Mouse (Mus musculus) thymus, postnatal 4 days (tissue): ENCODE data around the gene Map4.

Experiments
- DNase-seq: peaks from one replicate; pipeline ENCODE4 v3.0.0; 2021

Gene Map4

GRCm38 (mm10) chr9:109931257-109932171 lies at the start of gene Map4:
TSS of gene Map4 (plus strand) at chr9:109931460.
- peak; percentile 94 for DNase-seq

- no peak for DNase-seq
Observed at GRCm38 (mm10) chr9:109886259-109886658, 45.0 kb upstream of the Map4 start.

- no peak for DNase-seq
Observed at GRCm38 (mm10) chr9:109887321-109887720, 43.9 kb upstream of the Map4 start.

- DNase-seq, result no peak
Observed at GRCm38 (mm10) chr9:109891501-109891900, 39.8 kb upstream of the Map4 start.

GRCm38 (mm10) chr9:109892651-109893250 lies 38.5 kb upstream of the Map4 start:
- DNase-seq, result peak; percentile 90

GRCm38 (mm10) chr9:109894413-109895090 lies 36.7 kb upstream of the Map4 start:
- DNase-seq, result peak; percentile 68

- DNase-seq, result no peak
Observed at GRCm38 (mm10) chr9:109895593-109895992, 35.7 kb upstream of the Map4 start.

GRCm38 (mm10) chr9:109896253-109897150 lies 34.8 kb upstream of the Map4 start:
- no peak for DNase-seq

- DNase-seq, result no peak
Observed at GRCm38 (mm10) chr9:109898027-109898426, 33.2 kb upstream of the Map4 start.

GRCm38 (mm10) chr9:109899361-109899760 lies 31.9 kb upstream of the Map4 start:
- DNase-seq, result no peak

GRCm38 (mm10) chr9:109899774-109900173 lies 31.5 kb upstream of the Map4 start:
- DNase-seq, result no peak

- DNase-seq, result no peak
Observed at GRCm38 (mm10) chr9:109900604-109901003, 30.7 kb upstream of the Map4 start.

GRCm38 (mm10) chr9:109902246-109902645 lies 29.0 kb upstream of the Map4 start:
- no peak for DNase-seq

GRCm38 (mm10) chr9:109902740-109903139 lies 28.5 kb upstream of the Map4 start:
- DNase-seq, result no peak

GRCm38 (mm10) chr9:109907300-109907699 lies 24.0 kb upstream of the Map4 start:
- DNase-seq, result no peak

GRCm38 (mm10) chr9:109907774-109908465 lies 23.3 kb upstream of the Map4 start:
- no peak for DNase-seq

GRCm38 (mm10) chr9:109909102-109909501 lies 22.2 kb upstream of the Map4 start:
- DNase-seq, result no peak

- DNase-seq, result no peak
Observed at GRCm38 (mm10) chr9:109909926-109910325, 21.3 kb upstream of the Map4 start.

- no peak for DNase-seq
Observed at GRCm38 (mm10) chr9:109911779-109912178, 19.5 kb upstream of the Map4 start.

GRCm38 (mm10) chr9:109914269-109914926 lies 16.9 kb upstream of the Map4 start:
- DNase-seq, result no peak

GRCm38 (mm10) chr9:109917931-109918330 lies 13.3 kb upstream of the Map4 start:
- DNase-seq, result no peak
